Mouse (Mus musculus): ENCODE results near the gene Coq2. TPM values are rescaled to one million over a fixed set of nuclear protein-coding genes. Genes with fewer than 3 reads are reported as not detected.

Gene Coq2
- polyA plus RNA-seq, 1 experiment: 35.8 TPM

- no peak for TF ChIP-seq TCF3 (IDR thresholded peaks at IDR 0.05; ENCODE audit: insufficient read length, low read depth)
- H3K4me3 ChIP-seq: no peak overlapping the region
- H3K79me2 ChIP-seq (ENCODE audit: control insufficient read depth, insufficient read depth): no peaks in the 10 kb centered on the region
- H3ac ChIP-seq (ENCODE audit: control insufficient read depth, insufficient read length): no peak overlapping the region
- peaks cover 5% of the 10 kb centered on the region for H3K36me3 ChIP-seq (ENCODE audit: control insufficient read depth, insufficient read depth)
- H3K4me2 ChIP-seq (ENCODE audit: low read depth): no peak overlapping the region
- no peaks in the 10 kb centered on the region for H3K27me3 ChIP-seq (ENCODE audit: control insufficient read depth, insufficient read depth, insufficient read length)
These were observed 23.5 kb downstream of the Coq2 start for GRCm38 (mm10) chr5:100651486-100651885.

DNA sequence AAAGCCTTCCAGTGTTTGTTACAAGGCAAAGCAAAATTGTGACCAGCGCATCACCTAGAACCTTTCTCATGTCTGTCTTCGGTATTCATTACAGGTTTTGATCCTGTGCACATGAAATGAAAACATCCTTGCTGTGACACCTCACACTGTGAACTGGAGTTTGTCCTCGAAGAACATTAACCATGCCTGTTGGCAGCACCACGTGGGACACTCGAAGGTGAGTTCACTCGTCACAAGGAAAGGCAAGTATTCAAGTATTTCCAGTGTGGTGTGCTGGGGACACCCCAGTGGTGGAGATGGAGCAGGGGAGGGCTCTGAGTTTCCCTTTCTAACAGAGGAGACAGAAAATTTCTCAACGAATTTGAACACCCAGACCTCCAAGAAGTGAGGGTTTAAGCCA, 24.0 kb downstream of the Coq2 start:
- Histone ChIP-seq H3K36me3 (ENCODE audit: control insufficient read depth, insufficient read depth) (no peaks in the 10 kb centered on the region), H3K4me2 (ENCODE audit: low read depth) (no peak overlapping the region), H3K79me2 (ENCODE audit: control insufficient read depth, insufficient read depth) (no peaks in the 10 kb centered on the region), H3K4me3 (no peak overlapping the region), H3ac (ENCODE audit: control insufficient read depth, insufficient read length) (no peak overlapping the region), H3K27me3 (ENCODE audit: control insufficient read depth, insufficient read depth, insufficient read length) (no peaks in the 10 kb centered on the region)
- no peak for TF ChIP-seq E2F4 (IDR thresholded peaks at IDR 0.05; ENCODE audit: insufficient read depth)
- no peak for TF ChIP-seq USF1 (IDR thresholded peaks at IDR 0.05; ENCODE audit: low read depth)
- no peak for TF ChIP-seq TCF12 (IDR thresholded peaks at IDR 0.05; ENCODE audit: insufficient read depth, poor library complexity, severe bottlenecking)
- TF ChIP-seq REST (IDR thresholded peaks at IDR 0.05; ENCODE audit: insufficient read depth, insufficient read length): no peak
- TF ChIP-seq MAX (IDR thresholded peaks at IDR 0.05; ENCODE audit: low read depth): no peak
- TF ChIP-seq MYOG (IDR thresholded peaks at IDR 0.05; ENCODE audit: control insufficient read depth in 1 of 3, insufficient read depth in 1 of 3, insufficient read length in 2 of 3, low read depth in 2 of 3): no peak
- no peak for TF ChIP-seq CEBPB (IDR thresholded peaks at IDR 0.05; ENCODE audit: insufficient read depth, poor library complexity, severe bottlenecking)
- no peak for TF ChIP-seq POLR2A (IDR thresholded peaks at IDR 0.05; ENCODE audit: insufficient read length, low read depth)
- no peak for TF ChIP-seq TCF3 (IDR thresholded peaks at IDR 0.05; ENCODE audit: insufficient read length, low read depth)
- TF ChIP-seq POLR2AphosphoS2 (IDR thresholded peaks at IDR 0.05; ENCODE audit: insufficient read length, low read depth): no peak
- no peak for TF ChIP-seq SRF (IDR thresholded peaks at IDR 0.05; ENCODE audit: control insufficient read depth, insufficient read length, low read depth)
- no peak for TF ChIP-seq MYOD1 (IDR thresholded peaks at IDR 0.05; ENCODE audit: control insufficient read depth in 1 of 3, insufficient read length in 2 of 3, low read depth in 2 of 3)

- no peak for TF ChIP-seq CEBPB (IDR thresholded peaks at IDR 0.05; ENCODE audit: insufficient read depth, poor library complexity, severe bottlenecking)
- TF ChIP-seq MYOG (IDR thresholded peaks at IDR 0.05; ENCODE audit: control insufficient read depth in 1 of 3, insufficient read depth in 1 of 3, insufficient read length in 2 of 3, low read depth in 2 of 3): no peak
- TF ChIP-seq TCF3 (IDR thresholded peaks at IDR 0.05; ENCODE audit: insufficient read length, low read depth): no peak
- no peak for TF ChIP-seq USF1 (IDR thresholded peaks at IDR 0.05; ENCODE audit: low read depth)
- no peak for TF ChIP-seq MAX (IDR thresholded peaks at IDR 0.05; ENCODE audit: low read depth)
- TF ChIP-seq POLR2AphosphoS2 (IDR thresholded peaks at IDR 0.05; ENCODE audit: insufficient read length, low read depth): no peak
- no peak for TF ChIP-seq MYOD1 (IDR thresholded peaks at IDR 0.05; ENCODE audit: control insufficient read depth in 1 of 3, insufficient read length in 2 of 3, low read depth in 2 of 3)
- TF ChIP-seq REST (IDR thresholded peaks at IDR 0.05; ENCODE audit: insufficient read depth, insufficient read length): no peak
- Histone ChIP-seq H3K36me3 (ENCODE audit: control insufficient read depth, insufficient read depth) (no peaks in the 10 kb centered on the region), H3ac (ENCODE audit: control insufficient read depth, insufficient read length) (no peak overlapping the region), H3K27me3 (ENCODE audit: control insufficient read depth, insufficient read depth, insufficient read length) (no peaks in the 10 kb centered on the region), H3K4me3 (no peak overlapping the region), H3K4me2 (ENCODE audit: low read depth) (no peak overlapping the region), H3K79me2 (ENCODE audit: control insufficient read depth, insufficient read depth) (no peaks in the 10 kb centered on the region)
These were observed 26.4 kb downstream of the Coq2 start for GRCm38 (mm10) chr5:100648546-100648945.

DNA sequence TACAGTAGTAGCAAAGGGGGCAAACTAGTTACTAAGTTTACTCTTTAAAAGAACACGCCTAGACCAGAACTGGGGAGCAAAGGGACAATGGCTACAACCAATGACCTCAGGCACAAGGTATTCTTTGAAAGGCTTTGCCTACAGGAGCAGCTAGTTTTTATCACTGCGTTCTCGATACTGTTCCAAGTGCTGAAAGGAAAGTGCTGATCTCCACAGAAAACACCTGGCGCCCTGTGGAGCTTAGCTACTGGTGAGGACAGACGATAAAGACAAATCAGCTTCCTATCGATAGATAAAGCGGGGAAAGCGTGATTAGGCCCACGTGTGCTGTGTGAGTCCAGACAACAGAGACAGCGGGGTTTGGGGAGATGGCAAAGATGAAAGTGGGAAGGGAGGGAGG, 26.9 kb downstream of the Coq2 start:
- Histone ChIP-seq H3K27me3 (ENCODE audit: control insufficient read depth, insufficient read depth, insufficient read length) (no peaks in the 10 kb centered on the region), H3K79me2 (ENCODE audit: control insufficient read depth, insufficient read depth) (no peaks in the 10 kb centered on the region), H3K4me3 (no peak overlapping the region), H3K4me2 (ENCODE audit: low read depth) (no peak overlapping the region), H3K36me3 (ENCODE audit: control insufficient read depth, insufficient read depth) (no peaks in the 10 kb centered on the region), H3ac (ENCODE audit: control insufficient read depth, insufficient read length) (no peak overlapping the region)
- TF ChIP-seq MYOD1 (IDR thresholded peaks at IDR 0.05; ENCODE audit: control insufficient read depth in 1 of 3, insufficient read length in 2 of 3, low read depth in 2 of 3) (no peak), TCF12 (IDR thresholded peaks at IDR 0.05; ENCODE audit: insufficient read depth, poor library complexity, severe bottlenecking) (no peak), USF1 (IDR thresholded peaks at IDR 0.05; ENCODE audit: low read depth) (no peak), MYOG (IDR thresholded peaks at IDR 0.05; ENCODE audit: control insufficient read depth in 1 of 3, insufficient read depth in 1 of 3, insufficient read length in 2 of 3, low read depth in 2 of 3) (no peak)

GRCm38 (mm10) chr5:100646558-100646957, 28.4 kb downstream of the Coq2 start:
- no peak for TF ChIP-seq TCF12 (IDR thresholded peaks at IDR 0.05; ENCODE audit: insufficient read depth, poor library complexity, severe bottlenecking)
- no peak for TF ChIP-seq MAX (IDR thresholded peaks at IDR 0.05; ENCODE audit: low read depth)
- no peak for TF ChIP-seq TCF3 (IDR thresholded peaks at IDR 0.05; ENCODE audit: insufficient read length, low read depth)
- no peak for TF ChIP-seq POLR2A (IDR thresholded peaks at IDR 0.05; ENCODE audit: insufficient read length, low read depth)
- TF ChIP-seq POLR2AphosphoS2 (IDR thresholded peaks at IDR 0.05; ENCODE audit: insufficient read length, low read depth): no peak
- TF ChIP-seq REST (IDR thresholded peaks at IDR 0.05; ENCODE audit: insufficient read depth, insufficient read length): no peak
- TF ChIP-seq CEBPB (IDR thresholded peaks at IDR 0.05; ENCODE audit: insufficient read depth, poor library complexity, severe bottlenecking): no peak
- no peak for TF ChIP-seq E2F4 (IDR thresholded peaks at IDR 0.05; ENCODE audit: insufficient read depth)
- no peak for TF ChIP-seq SRF (IDR thresholded peaks at IDR 0.05; ENCODE audit: control insufficient read depth, insufficient read length, low read depth)
- TF ChIP-seq MYOG (IDR thresholded peaks at IDR 0.05; ENCODE audit: control insufficient read depth in 1 of 3, insufficient read depth in 1 of 3, insufficient read length in 2 of 3, low read depth in 2 of 3): no peak
- TF ChIP-seq MYOD1 (IDR thresholded peaks at IDR 0.05; ENCODE audit: control insufficient read depth in 1 of 3, insufficient read length in 2 of 3, low read depth in 2 of 3): no peak
- TF ChIP-seq USF1 (IDR thresholded peaks at IDR 0.05; ENCODE audit: low read depth): no peak
- Histone ChIP-seq H3K79me2 (ENCODE audit: control insufficient read depth, insufficient read depth) (no peaks in the 10 kb centered on the region), H3K27me3 (ENCODE audit: control insufficient read depth, insufficient read depth, insufficient read length) (no peaks in the 10 kb centered on the region), H3ac (ENCODE audit: control insufficient read depth, insufficient read length) (no peak overlapping the region), H3K4me2 (ENCODE audit: low read depth) (no peak overlapping the region), H3K4me3 (no peak overlapping the region), H3K36me3 (ENCODE audit: control insufficient read depth, insufficient read depth) (no peaks in the 10 kb centered on the region)
